Mouse (Mus musculus) spleen, adult 12 weeks (tissue): Measurements from ENCODE around the gene Ssxb2.
"Not testable (repeated sequence)": the region's sequence is repeated elsewhere in the genome, so short reads cannot be mapped to it uniquely, and the experiment has no call there.

ENCODE experiments used
- DNase-seq: peaks from one replicate; pipeline ENCODE4 v3.0.0; 2022; ENCODE audit warnings: low spot score

Gene Ssxb2

DNA sequence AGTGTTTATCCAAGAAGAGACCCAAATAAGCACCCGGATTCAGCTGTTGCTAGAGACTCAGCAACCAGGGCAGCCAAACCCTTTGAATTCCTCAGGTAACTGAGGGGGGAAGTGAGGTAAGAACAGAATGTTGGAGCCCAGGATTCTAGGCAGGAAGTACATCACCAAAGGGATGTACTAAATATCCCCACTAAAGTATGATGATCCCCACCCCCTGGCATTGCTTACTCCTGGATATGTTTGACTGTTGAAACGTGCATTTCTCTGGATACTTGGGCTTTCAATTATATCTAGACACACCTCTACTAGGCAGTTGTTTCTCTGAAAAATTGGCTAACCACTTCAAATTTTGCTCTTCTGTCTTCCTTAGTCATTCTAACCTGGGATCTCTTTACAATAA is at the start of gene Ssxb2:
TSS of gene Ssxb2 (minus strand) at position 101 of the 400 bp plus-strand sequence.
- DNase-seq = not testable (repeated sequence)

DNA sequence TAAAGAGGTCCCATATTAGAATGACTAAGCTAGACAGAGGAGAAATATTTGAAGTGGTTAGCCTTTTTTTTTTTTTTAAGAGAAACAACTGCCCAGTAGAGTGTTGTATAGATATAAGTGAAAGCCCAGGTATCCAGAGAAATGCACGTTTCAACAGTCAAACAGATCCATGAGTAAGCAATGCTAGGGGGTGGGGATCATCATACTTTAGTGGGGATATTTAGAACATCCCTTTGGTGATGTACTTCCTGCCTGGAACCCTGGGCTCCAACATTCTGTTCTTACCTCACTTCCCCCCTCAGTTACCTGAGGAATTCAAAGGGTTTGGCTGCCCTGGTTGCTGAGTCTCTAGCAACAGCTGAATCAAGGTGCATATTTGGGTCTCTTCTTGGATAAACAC is 48.5 kb downstream of the Ssxb2 start, which contains the start of gene Ssxb1:
TSS of gene Ssxb1 (plus strand) at position 301 of the 400 bp plus-strand sequence.
- DNase-seq = not testable (repeated sequence)
